Mouse (Mus musculus): Measurements from ENCODE around the gene Cd151.

DNA sequence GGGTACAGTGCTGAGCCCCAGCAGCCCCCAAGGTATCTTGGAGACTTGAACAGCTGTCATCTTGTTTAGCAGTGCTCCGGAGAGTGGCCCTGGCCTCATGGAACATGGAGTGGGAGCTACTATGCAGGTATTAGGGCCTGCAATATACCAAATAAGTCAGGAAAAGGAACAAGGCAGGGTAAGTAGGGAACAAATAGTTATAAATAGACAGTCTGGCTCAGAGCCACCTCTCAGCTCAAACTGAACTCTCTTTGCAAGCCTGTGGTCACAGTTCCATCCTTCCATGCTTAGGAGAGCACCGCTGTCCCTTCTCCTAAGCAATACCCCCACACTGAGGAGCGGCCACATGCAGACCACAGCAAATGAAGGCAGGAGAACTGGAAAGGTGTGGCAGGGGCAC lies 30.4 kb downstream of the Cd151 start:
- TF ChIP-seq CTCF (conservative IDR thresholded peaks at IDR 0.05; ENCODE audit: low read length) (no peak), NANOG (IDR thresholded peaks at IDR 0.05; ENCODE audit: borderline replicate concordance, low read length) (no peak)

Measured in E14TG2a.4 (cell line).